Mouse (Mus musculus): ENCODE data around the gene Mob4.
"Not testable (repeated sequence)": the region's sequence is repeated elsewhere in the genome, so short reads cannot be mapped to it uniquely, and the experiment has no call there.

Gene Mob4

DNA sequence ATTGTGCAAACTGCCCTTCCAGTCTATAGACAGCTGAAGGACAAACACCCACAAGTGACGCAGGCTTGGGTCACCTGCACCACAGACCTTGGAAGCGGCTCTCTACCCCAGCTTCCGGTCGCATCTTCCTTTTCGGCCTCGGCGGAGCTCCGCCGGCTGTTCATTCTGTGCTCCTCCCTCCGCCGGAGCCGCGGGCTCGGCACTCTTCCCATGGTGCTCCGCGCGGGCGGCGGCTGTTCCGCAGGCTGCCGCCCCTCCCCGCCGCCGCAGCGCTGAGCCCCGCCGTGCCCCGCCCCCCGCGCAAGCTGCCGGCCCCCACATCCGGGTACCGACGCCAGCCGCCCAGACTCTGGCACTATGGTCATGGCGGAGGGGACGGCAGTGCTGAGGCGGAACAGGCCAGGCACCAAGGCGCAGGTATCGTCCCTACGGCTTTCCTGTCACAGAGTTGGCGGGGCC lies at the start of gene Mob4:
Gene Mob4 (plus strand): TSS at position 289 of the 459 bp plus-strand sequence.
- DNase-seq: peak; percentile 93

DNA sequence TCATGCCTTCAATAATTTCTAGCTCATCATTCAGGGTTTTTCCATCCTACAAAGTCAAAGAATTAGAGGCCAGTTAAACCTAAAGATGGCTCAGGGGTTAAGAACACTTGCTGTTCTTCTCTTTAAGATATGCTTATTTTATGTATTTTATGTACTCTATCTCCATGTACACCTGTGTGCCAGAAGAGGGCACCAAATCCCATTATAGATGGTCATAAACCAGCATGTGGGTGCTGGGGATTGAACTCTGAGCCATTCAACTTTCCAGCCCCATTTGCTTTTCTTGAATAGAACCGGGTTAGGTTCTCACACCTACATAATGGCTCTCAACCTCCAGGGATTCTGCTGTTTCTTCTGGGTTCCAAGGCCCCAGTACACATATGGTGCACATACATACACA lies 48.9 kb upstream of the Mob4 start:
- DNase-seq: no peak

DNA sequence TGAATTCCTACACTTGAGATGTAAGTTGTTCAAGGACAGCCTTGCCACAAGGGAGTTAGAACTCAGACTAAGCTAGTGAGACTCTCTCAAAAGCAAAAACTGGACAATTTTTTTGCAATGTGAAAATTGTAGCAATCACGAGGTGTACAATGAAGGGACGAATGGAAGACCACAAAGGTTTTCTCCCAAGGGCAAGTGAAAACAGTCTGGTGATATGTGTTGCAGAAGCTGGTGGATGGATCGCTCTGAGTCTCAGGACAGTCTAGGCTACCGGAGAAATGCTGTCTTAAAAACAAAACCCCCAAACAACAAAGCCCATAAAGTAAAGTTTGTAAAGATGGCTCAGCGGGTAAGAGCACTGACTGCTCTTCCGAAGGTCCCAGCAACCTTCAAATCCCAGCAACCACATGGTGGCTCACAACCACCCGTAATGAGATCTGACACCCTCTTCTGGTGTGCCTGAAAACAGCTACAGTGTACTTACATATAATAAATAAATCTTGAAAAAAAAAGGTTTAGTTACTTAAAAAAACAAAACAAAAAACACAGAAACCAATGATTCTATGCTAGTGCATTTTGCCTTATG lies 45.2 kb upstream of the Mob4 start:
- no peak for DNase-seq

DNA sequence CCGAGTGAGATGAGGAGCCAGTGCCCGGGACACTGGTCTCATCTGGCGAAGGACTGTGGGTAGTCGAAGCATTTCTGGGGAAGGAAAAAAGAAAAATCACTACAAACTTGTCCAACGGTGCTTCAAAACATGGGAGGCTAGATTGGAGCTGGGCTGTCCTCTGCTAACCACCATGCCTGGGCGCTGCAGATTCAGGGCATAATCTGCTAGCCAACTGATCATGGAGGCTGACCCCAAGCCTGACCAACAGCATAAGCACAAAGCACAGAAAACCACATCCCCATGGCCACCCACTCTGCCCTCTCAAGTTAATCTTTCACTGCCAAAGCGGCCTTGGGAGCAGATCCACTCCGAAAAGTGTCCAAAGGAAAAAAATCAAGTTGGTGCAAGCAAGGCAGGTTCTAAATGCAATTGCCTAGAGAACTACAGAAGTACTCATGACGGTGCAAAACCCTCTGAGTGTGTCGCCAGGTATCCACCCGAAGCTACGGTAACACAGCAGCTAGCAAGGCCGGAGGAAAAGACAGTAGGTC lies 44.1 kb upstream of the Mob4 start:
- no peak for DNase-seq

DNA sequence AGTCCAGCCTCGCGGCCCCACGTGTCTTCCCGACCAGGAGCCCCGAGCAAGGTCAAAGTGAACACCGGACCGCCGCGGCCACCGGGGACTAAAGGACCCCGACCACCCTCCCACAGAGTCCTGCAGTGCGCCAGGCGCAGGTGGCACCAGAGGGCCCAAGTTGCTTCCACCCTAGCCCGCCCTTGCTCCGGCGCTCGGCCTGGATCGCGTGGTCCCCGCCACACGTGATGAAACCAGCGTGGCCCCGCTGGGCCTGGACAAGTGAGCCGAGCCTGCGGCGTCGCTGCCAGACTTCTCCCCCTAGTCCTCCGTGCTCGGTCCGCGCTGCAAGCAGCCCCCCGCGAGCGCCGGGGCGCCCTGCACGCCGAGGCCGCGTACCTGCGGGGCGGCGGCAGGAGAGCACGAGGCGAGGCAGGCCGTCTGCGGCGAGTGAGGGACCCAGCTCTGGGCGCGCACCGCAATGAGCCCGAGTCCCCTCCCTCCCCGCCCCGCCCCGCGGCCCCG lies 43.6 kb upstream of the Mob4 start:
- no peak for DNase-seq

DNA sequence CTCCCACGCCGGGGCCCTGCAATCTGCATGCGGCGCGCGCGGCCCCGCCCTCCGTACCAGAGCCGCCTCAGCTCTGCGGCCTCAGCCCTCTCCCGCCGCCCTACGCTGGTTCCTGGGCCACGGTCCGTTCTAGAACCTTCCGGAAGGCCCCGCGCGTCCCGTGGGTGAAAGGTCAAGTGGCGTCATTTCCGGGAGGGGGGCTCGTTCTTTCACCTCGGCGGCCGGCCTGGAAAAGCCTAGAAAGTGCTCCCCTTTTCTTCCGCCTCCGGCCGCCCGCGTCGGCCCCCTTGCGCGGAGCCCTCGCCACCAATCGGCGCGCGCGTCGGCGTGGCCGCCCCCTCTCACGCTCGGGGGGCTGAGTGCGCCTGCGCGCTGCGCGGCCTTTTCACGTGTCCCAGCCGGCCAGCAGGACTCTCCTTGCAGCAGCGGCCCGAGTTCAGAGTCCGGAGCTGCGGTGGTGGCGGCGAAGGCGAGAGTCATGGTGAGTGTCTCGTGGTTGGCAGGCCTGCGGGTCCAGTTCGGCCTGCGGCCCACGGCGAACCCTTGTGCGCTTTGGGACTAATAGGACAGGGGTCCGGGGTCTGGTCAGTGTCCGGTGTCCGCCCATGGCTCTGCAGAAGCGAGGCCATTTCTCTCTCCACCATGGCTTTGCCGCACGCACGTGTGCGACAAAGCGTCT lies 43.0 kb upstream of the Mob4 start, which contains the start of the genes Hspe1 and Hspd1:
Gene Hspe1 (plus strand): TSS at position 201 of the 679 bp plus-strand sequence.
Gene Hspd1 (minus strand): TSS at position 312 of the 679 bp plus-strand sequence.
- DNase-seq: peak; percentile 96

DNA sequence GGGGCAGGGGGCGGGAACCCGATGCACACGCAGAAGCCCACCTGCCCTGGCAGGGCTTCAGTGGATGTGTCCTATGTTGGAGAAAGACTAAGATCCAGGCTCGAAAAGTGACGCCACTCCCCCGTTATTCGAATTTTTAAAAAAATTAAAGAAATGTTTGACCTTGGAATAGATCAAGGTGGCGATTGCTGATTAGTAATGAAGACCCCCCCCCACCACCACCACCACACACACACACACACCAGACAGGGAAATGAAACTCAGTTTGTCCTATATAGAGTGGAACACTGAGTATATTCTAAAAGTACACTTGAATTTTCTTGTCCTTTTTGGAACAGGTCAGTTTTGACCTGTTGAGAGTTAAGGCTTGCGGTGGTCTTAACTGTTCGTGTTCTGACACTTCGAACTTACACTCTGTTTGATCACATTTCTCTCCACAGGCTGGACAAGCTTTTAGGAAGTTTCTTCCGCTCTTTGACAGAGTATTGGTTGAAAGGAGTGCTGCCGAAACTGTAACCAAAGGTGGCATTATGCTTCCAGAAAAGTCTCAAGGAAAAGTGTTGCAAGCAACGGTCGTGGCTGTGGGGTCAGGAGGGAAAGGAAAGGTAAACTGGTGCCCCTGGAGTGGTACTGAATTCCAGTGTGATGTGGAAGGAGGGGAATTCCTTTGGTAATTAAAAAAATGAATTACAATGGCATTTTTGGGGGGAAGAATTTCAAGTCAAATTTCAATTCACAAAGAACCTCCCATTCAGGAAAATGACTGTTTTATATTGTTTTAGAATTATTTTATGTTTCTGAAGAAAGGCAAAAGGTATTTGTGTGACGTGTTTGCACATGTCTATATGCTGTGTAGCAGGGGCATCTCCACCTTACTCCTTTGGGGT lies 42.2 kb upstream of the Mob4 start:
- no peak for DNase-seq

DNA sequence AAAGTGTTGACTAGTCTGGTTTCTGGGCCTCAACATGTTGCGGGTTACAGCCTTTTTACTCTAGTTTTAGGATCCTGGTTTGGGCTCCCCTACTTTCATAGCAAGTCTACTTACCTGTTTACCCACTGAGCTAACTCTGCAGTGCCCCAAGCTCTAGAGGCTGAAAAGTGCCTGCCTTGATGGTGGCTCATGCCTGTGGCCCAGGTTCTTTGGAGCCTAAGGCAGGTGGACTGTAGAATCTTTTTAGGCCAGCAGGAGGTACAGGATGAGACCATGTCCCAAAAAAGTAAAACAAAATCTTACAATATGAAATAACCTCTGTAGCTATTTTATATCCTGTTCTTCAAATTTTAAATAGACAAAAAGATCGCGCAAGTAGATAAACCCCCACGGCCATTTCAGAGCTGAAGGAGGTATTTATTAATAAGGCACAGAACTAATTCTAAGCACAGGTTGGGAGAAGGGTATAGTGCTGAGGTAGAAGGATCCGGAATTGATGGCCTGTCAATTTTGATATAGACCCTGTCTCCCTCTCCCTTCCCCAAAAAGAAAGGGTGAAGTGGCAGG lies 41.5 kb upstream of the Mob4 start:
- DNase-seq: no peak

DNA sequence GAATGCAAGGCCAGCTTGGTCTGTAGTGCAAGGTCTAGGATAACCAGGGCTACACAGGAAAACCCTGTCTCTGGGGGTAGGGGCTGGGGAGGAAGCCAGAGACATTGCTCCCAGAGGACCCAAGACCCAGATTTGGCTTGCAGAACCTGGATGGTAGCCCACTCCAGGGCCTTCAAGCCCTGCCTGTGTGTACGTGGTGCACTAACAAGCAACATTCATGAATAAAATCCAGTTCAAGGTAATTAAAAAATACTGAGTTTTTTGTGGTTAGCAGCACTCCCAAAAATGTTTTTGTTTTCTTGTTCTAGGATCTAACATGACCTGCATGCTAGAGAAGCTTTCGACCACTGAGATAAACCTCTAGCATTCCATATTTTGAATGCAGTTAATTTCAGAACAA lies 39.0 kb upstream of the Mob4 start:
- no peak for DNase-seq

DNA sequence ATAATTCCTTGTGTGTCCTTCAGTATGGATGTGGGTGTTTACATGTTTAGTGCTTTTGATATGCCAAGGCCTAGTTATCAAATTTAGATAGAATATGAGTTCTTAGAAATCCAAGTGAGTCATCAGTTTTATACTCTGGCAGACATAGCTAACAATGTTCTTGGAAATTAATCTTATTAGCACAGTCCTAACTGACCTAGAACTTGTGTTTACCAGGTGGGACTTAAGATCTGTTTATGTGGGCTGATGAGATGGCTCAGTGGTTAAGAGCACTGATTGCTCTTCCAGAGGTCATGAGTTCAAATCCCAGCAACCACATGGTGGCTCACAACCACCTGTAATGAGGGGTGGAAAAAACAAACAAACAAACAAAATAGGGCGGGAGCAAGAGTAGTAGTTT lies 38.6 kb upstream of the Mob4 start:
- DNase-seq: no peak

DNA sequence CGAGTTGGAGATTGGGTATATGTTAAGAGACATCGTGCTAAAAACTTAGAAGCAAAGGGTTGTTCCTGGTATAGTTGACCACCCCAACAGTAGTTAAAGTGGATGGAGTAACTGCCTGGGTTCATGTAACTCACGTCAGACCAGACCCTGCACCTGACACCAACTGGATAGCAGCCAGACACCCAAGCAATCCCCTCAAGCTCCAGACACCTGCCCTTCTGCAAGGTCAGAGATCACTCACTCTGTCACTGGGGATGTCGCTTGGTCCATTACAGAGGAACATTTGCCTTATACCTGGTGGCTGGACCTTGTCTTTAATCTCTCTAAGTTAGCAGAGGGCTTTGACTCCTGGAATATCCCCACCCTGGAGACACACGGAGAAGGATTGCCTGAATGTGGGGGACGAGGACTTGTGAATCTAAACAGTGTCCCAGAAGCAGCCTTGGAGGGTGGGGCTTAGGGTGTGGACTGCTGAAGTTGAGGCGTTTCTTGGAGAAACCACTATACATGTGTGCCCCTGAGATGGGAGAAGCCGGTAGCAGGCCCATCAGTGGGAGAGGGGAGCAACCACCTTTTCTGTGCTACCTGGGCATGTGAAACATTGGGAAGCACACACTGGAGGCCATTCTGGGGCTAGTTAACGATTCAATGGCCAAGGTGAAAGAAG lies 24.0 kb upstream of the Mob4 start:
- no peak for DNase-seq

DNA sequence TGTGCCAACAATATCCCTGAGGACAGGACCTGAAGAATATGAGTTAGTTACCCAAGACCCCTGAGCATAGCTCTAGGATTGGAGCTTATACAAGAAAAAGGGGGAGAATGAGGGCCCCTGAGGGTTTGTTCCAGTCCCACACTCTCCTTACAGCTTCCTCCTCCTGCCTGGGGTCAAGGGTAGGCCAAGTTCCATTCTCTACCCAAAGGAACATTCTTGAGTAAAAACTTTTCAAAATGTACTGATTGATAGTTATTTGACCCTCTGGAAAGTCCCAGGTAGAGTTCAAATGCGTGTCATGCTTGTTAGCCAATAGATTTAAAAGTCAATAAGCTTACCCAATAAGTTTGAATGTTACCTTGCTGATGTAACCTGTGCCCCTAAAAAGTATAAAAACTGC lies 23.4 kb upstream of the Mob4 start:
- DNase-seq: no peak

DNA sequence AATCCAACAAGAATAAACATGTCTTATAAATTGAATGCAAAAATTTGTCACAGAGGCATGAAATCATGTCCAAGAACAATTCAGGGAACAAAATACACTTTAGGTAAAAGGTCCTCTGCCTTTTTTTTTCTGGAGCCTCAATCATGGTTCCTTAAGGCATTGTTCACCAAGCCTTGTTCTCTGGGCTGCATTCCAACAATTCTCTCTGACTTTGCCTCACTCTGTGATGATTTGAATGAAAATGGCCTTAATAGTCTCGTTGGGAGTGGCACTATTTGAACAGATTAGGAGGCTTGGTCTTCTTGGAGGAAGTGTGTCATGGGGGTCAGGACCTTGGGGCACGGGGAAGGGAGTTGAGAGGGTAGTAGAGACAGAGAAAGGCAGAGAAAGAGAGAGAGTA lies 22.6 kb upstream of the Mob4 start:
- DNase-seq: no peak

DNA sequence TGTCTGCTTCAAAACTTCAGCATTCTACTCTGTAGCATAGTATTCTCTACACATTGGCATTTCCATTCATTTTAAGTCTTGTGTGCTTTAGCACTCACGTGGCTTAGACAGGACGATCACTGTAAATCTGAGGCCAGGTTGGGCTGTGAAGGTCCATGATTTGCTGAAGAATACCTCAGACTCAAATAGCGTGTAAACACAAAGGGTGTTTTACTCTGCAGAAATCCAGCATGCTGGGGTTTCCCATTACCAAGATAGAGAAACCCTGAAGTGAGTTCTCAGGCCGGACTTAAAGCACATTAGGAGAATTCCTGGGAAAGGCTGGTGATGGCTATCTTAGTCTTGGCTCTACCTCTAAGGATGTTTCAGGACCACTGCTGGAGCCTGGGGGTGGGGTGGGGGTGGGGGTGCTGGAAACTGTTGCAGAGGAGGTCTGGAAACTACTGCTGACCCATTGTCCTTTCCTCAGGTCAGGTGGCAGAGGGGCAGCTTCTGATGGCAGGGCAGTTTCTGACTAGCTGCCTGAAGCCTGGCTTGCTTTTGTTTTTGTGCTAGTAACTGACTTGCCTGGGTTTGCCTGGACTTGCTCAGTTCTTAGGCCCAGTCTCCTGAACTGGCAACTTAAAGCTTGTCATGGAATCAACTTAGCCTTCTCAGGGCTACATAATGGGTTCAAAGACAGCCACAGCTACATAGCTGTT lies 21.8 kb upstream of the Mob4 start:
- DNase-seq: no peak

DNA sequence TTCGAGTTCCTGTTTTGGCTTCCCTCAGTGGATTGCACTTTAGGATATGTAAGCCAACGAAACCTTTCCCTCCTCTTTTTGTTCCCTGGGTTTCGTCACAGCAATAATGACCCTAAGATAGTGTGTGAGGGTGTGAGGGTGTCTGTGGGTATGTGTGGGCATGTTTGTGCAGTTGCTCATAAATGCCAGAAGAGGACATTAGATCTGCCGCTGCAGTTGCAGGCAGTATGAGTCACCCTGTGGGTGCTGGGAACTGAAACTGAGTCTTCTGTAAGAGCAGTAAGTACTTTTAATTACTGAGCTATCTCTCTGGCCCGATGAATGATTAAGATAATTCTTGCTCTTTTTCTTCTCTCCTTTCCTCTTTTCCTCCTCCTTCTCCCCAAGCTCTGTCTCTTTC lies 8.0 kb upstream of the Mob4 start:
- no peak for DNase-seq

DNA sequence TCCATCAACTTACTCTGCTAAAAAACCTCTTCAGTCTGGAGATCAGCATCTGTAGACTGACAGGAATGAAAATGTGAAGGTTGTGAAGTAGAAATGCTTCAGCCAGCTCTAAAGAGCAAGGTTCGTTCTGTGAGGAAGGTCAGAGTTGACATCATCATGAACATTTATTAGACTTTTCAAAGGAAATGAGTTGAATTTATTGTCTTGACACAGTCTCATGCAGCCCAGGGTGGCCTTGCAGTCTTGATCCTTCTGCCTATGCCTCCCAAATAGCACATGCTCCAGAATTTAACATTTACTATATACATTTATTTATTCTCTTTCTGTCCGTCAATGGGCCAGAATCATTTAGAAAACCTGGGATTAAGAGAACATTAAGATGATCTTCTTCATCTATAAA lies 7.5 kb upstream of the Mob4 start:
- no peak for DNase-seq

DNA sequence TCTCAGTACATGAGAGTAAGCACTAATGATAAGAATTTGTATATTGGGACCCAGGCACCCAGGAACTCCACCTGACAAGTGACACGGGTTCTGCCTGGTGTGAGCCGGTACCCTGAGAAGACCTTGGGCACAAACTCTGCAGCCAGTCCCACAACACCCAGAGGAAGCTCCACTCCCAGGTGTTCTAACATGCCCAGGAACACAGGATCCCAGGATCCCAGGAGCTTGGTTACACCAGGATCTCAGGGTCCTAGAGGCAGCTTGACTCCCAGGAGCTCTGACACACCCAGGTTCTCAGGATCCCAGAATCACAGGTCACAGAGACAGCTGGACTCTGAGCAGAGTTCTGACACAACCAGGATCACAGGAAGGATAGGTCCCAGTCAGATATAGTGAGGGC lies 6.9 kb upstream of the Mob4 start:
- DNase-seq: not testable (repeated sequence)

DNA sequence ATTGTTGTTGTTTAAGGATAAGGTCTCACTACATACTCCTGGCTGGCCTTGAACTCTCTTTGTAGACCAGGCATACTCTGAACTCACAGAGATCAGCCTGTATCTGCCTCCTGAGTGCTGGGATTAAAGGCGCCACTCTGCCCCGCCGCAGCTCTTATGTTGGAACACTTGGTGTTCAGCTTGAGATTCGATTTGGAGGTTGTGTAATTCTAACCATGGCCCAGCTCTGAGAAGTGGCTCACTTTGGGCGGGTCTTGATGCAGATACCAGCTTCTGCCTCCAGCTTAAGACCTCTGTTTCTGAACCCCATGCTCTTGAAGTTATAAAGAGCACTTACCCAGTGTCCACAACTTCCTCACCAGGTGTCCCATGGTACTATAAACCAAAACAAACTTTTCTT lies 1.3 kb upstream of the Mob4 start:
- DNase-seq: no peak

DNA sequence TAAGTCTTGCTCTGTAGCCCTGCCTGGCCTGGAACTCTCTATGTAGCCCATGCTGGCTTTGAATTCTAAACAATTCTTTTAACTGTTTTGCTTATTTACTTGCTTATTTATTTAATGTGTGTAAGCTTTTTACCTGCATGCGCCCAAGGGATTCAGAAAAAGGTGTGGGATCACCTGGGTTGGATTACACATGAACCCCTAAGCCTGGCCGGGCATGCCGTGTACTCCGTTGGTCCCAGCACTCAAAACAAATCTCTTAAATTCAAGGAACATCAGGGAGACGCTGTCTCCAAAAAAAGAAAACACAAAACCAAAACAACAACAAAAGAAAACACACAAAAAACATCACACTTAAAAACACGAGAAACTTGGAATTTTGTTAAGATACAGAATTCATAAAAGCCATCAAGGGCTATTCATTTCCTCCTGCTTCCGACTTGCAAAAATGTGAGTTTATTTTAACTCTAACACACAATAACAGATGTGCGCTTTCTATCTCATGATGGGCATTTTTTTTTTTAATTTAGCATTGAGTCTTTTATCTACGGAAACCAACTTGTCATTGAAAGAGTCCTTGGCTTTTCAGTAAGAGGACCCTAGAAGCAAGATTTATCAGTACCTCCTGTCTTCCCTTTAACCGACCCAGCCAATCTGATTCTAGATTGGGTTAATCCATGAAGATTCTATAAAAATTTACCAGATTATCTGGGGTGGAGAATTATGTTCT lies 678 bp upstream of the Mob4 start:
- no peak for DNase-seq

DNA sequence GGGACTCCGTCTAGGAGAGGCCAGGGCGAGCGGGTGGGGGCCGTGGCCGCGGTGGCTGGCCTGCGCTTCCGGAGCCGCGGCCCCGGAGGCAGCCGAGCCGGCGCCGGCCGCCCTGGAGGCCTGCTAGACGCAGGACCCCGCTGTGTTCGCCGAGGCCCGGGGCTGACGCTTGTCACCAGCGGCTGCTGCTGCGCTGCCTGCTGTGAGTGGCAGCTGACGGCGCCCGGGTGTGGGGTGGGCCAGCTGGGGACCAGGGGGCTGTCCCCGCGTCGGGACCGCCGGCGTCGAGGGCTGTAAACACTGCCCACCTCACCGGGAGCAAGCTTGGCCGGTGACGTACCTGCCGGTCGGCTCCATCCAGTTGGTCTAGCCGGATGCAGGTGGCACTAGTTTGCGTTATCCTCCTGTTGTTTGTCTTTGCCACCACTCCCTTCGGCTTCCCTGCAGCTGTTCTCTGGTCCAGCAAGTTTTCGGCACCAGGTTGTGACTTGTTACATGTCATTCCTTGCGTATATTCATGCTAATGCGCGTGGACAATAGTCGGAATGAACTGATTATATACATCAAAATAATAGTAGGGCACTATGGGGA lies 488 bp downstream of the Mob4 start:
- DNase-seq: no peak

DNA sequence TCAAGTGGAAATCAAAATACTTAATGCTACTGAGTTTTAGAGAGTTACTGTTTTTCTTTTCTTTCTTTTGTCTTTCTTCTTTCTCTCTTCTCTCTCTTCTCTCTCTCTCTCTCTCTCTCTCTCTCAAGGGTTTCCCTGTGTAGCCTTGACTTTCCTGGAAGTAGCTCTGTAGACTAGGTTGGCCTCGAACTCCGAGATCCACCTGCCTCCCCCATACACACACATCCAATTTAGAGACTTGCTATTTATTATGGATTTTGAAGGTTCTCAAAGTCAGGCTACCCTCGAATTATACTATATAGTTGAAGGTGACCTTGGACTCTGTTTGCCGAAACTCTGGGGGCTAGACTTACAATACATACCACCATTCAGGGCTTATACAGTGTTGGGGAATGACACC lies 1.3 kb downstream of the Mob4 start:
- no peak for DNase-seq

All from right cerebral cortex, adult 18-20 months (tissue).